Mouse (Mus musculus): ENCODE measurements around the gene C8g. TPM values are rescaled to one million over a fixed set of nuclear protein-coding genes. Genes with fewer than 3 reads are reported as not detected.

C8g gene
- total and polyA plus RNA-seq, 3 experiments: 2.3 to 5.1 TPM; not detected in 1

DNA sequence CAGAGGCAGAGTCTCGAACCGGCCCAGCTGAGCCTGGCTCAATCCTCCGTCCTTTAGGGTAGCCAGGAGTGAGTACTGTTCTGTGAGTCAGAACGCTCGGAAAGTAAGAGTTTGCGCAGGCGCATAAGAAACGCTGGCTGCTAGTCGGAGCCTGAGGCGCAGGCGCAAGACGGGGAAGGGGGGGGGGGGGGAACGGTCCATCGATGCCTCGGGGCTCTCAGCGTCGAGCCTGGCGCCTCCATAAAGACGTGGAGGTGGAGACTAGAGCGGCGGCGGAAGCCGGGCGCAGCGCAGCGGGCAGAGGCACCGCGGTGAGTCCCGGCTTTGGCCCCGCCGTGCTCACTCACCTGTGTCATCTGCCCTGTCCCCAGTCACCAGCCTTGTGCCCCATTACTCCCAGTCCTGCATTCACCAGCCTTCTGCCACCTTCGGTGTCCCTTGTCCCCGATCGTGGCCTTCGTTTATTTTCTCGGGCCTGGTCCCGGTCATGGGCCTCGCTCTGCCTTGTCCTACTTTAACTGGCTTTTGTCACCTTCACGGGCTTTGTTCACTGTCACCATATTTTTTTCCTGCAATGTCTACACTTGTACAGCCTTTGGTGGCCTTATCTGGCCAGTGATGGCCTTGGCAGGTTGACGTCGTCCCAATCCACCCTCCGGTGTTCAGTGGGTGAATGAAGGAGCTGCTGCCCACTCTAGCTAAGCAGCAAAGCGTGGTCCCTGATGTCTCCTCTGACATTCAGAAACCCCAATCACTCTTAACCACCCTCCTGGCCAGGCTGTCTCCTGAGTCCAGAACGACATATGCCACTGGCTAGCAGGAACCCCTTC lies 728 bp downstream of the C8g start, which contains the start of gene Fbxw5:
Gene Fbxw5 (plus strand): TSS at position 175 of the 830 bp plus-strand sequence.
- H3K4me3 ChIP-seq (ENCODE audit: control insufficient read depth in 1 of 2, insufficient read depth in 1 of 2, low read depth in 2 of 2, low read length in 2 of 2): peak within 1 kb of the TSS; percentile 93 to 96
- H3K27ac ChIP-seq (ENCODE audit: control insufficient read depth, low read depth, low read length): peak within 1 kb of the TSS; percentile 65
- H3K9ac ChIP-seq (ENCODE audit: control insufficient read depth, low read depth, low read length, poor library complexity, severe bottlenecking): peak within 1 kb of the TSS; percentile 97
- H3K4me1 ChIP-seq (ENCODE audit: control insufficient read depth in 1 of 2, insufficient read depth in 2 of 2, low read length in 2 of 2): peaks cover 10 to 36% of the 10 kb centered on the region in 2 experiments
- H3K36me3 ChIP-seq (ENCODE audit: control insufficient read depth in 1 of 2, insufficient read depth in 2 of 2, low read length in 2 of 2): peaks cover 0 to 29% of the 10 kb centered on the region in 2 experiments; a peak in 2 of 4 replicates
- H3K9me3 ChIP-seq (replicated peaks; ENCODE audit: insufficient read depth, low read length): no peaks in the 10 kb centered on the region
- DNase-seq (ENCODE audit: low read depth, low spot score): peak; percentile 95
- no peaks in the 10 kb centered on the region for H3K27me3 ChIP-seq (ENCODE audit: control insufficient read depth in 1 of 2, insufficient read depth in 2 of 2, low read length in 2 of 2)
- H3K79me2 ChIP-seq (ENCODE audit: control insufficient read depth, insufficient read depth, low read length, poor library complexity): peaks cover 9% of the 10 kb centered on the region
- TF ChIP-seq UBTF (IDR thresholded peaks at IDR 0.05; ENCODE audit: borderline replicate concordance, insufficient read depth, low read depth, low read length) (no peak), GATA1 (IDR thresholded peaks at IDR 0.05; ENCODE audit: low read depth, low read length) (no peak), ZNF384 (IDR thresholded peaks at IDR 0.05; ENCODE audit: low read depth, low read length) (no peak), SMC3 (IDR thresholded peaks at IDR 0.05; ENCODE audit: low read depth, low read length) (no peak), CTCF (IDR thresholded peaks at IDR 0.05 in 2 of 3, conservative IDR thresholded peaks at IDR 0.05 in 1 of 3; ENCODE audit: control insufficient read depth in 1 of 3, insufficient read depth in 1 of 3, low read depth in 2 of 3, low read length in 3 of 3, poor library complexity in 1 of 3, severe bottlenecking in 1 of 3) (no peak), TBP (IDR thresholded peaks at IDR 0.05; ENCODE audit: low read depth, low read length) (peak; percentile 65), GABPA (IDR thresholded peaks at IDR 0.05; ENCODE audit: low read depth, low read length) (no peak), POLR2AphosphoS5 (IDR thresholded peaks at IDR 0.05; ENCODE audit: borderline replicate concordance, low read depth, low read length) (0 out of 2 replicates have a peak, but pooled peaks have one; percentile 15), SIN3A (IDR thresholded peaks at IDR 0.05; ENCODE audit: low read length) (peak; percentile 97), ETS1 (IDR thresholded peaks at IDR 0.05; ENCODE audit: low read depth, low read length) (peak; percentile 36; the same call in 1 of the 2 replicates), MEF2A (IDR thresholded peaks at IDR 0.05; ENCODE audit: extremely low read depth, insufficient replicate concordance, low read depth, low read length, poor library complexity, severe bottlenecking) (no peak), EP300 (IDR thresholded peaks at IDR 0.05; ENCODE audit: low read depth in 1 of 2, low read length in 2 of 2) (peak in 1 of 2 experiments; percentile 20; a peak in 1 of 4 replicates), POLR2AphosphoS2 (IDR thresholded peaks at IDR 0.05; ENCODE audit: low read length) (peak; percentile 52; the same call in 1 of the 2 replicates), RCOR1 (IDR thresholded peaks at IDR 0.05; ENCODE audit: low read depth, low read length) (no peak), POLR2A (IDR thresholded peaks at IDR 0.05; ENCODE audit: control insufficient read depth in 1 of 2, insufficient read depth in 1 of 2, low read depth in 1 of 2, low read length in 2 of 2, poor library complexity in 1 of 2) (peak; percentile 73 to 94; a peak in 2 of 4 replicates), TAL1 (IDR thresholded peaks at IDR 0.05; ENCODE audit: low read length) (no peak), BHLHE40 (IDR thresholded peaks at IDR 0.05; ENCODE audit: borderline replicate concordance, low read depth, low read length) (no peak), MXI1 (IDR thresholded peaks at IDR 0.05; ENCODE audit: low read depth, low read length) (peak; percentile 82), RAD21 (IDR thresholded peaks at IDR 0.05; ENCODE audit: low read depth, low read length) (no peak), USF2 (IDR thresholded peaks at IDR 0.05; ENCODE audit: borderline replicate concordance in 1 of 2, insufficient read depth in 1 of 2, low read depth in 1 of 2, low read length in 2 of 2) (no peak), CHD1 (IDR thresholded peaks at IDR 0.05; ENCODE audit: low read depth, low read length) (no peak), JUND (IDR thresholded peaks at IDR 0.05; ENCODE audit: low read depth, low read length) (no peak), MAFK (IDR thresholded peaks at IDR 0.05; ENCODE audit: borderline replicate concordance, low read depth, low read length) (no peak), USF1 (IDR thresholded peaks at IDR 0.05; ENCODE audit: low read depth, low read length) (0 out of 2 replicates have a peak, but pooled peaks have one; percentile 7), CHD2 (IDR thresholded peaks at IDR 0.05; ENCODE audit: low read length) (no peak), ELF1 (IDR thresholded peaks at IDR 0.05; ENCODE audit: low read depth, low read length) (peak; percentile 86), ZC3H11A (IDR thresholded peaks at IDR 0.05; ENCODE audit: low read depth, low read length) (no peak), TCF12 (IDR thresholded peaks at IDR 0.05; ENCODE audit: low read depth, low read length) (peak; percentile 61), KAT2A (conservative IDR thresholded peaks at IDR 0.05; ENCODE audit: low read depth, low read length) (no peak; the same call in 1 of the 2 replicates), E2F4 (IDR thresholded peaks at IDR 0.05; ENCODE audit: borderline replicate concordance, low read depth, low read length) (no peak), ZMIZ1 (IDR thresholded peaks at IDR 0.05; ENCODE audit: low read depth, low read length) (0 out of 2 replicates have a peak, but pooled peaks have one; percentile 3), NELFE (IDR thresholded peaks at IDR 0.05; ENCODE audit: low read depth, low read length) (peak; percentile 94), NRF1 (IDR thresholded peaks at IDR 0.05; ENCODE audit: insufficient read depth, low read depth, low read length, poor library complexity, severe bottlenecking) (peak; percentile 85), HCFC1 (IDR thresholded peaks at IDR 0.05; ENCODE audit: low read depth, low read length) (peak; percentile 93), MAZ (IDR thresholded peaks at IDR 0.05; ENCODE audit: low read depth, low read length) (peak; percentile 98)

Data from MEL (cell line).